Mouse (Mus musculus): Measurements from ENCODE around the gene Numbl. TPM values are rescaled to one million over a fixed set of nuclear protein-coding genes. Genes with fewer than 3 reads are reported as not detected.

The Numbl gene
- total RNA-seq, 2 experiments from 2014 or later: 4.4 TPM

- peak; percentile 67 to 83 for DNase-seq
- intact Hi-C loops (cut with DNase I): no loop called here
Observed at GRCm38 (mm10) chr7:27315958-27316357, 57.7 kb downstream of the Numbl start.

DNA sequence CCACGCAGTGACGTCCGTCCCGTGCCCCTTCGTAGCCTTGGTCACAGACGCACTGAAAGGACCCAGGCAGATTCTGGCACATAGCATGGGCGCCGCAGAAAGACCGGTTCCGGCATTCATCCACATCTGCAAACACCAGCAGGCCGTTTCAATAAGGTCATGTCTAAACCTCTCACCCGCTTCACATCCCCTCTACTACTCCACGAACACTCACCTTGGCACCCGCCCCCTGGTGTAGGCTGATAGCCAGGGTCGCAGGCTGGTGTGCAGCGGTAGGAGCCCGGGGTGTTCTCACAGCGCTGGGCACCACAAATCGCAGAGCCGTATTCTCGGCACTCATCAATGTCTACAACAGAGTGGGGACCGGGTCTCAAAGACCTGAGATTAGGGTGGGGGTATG is 61.2 kb downstream of the Numbl start:
- DNase-seq: no peak
- intact Hi-C loops (cut with DNase I): no loop called here

GRCm38 (mm10) chr7:27322291-27322690 is 64.1 kb downstream of the Numbl start:
- no peak for DNase-seq
- intact Hi-C loops (cut with DNase I): no loop called here

- intact Hi-C loops (cut with DNase I): no loop called here
- no peak for DNase-seq
Observed at GRCm38 (mm10) chr7:27323001-27323400, 64.8 kb downstream of the Numbl start.

DNA sequence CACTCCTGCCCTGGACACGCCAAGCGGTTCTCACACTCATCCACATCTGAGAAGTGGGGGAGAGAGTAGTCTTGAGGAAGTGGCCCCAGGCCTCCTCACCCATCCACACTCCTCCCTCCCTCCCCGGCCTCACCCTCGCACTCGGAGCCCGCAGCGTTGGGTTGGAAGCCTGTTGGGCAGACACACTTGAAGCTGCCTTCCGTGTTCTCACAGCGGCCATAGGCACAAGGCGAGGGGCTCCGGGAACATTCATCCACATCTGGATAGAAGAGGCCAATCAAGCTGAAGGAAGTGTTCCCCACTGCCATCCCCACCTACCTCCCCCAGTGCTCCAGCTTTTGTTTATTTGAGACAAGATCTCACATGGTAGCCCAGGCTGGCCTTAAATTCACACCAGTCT is 65.9 kb downstream of the Numbl start:
- intact Hi-C loops (cut with DNase I): no loop called here

DNA sequence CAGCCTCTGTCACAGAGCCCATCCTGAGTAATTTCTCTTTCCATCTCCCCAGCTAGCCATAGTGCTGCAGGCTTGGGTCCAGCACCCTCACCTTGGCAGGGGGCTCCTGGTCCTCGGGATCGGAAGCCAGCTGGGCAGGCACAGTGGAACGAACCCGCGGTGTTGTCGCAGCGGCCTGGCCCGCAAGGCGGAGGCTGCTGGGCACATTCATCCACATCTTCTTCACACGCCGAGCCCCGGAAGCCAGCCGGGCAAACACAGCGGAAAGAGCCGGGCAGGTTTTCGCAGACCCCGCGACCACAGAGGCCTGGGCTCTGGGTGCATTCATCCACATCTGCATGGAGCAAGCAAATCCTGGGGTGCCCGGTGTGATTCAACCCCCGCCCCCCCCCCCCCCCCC is 66.7 kb downstream of the Numbl start:
- DNase-seq: no peak
- intact Hi-C loops (cut with DNase I): no loop called here

More for the DNA sequence above, 65.9 kb downstream of the Numbl start:
- no peak for DNase-seq

DNA sequence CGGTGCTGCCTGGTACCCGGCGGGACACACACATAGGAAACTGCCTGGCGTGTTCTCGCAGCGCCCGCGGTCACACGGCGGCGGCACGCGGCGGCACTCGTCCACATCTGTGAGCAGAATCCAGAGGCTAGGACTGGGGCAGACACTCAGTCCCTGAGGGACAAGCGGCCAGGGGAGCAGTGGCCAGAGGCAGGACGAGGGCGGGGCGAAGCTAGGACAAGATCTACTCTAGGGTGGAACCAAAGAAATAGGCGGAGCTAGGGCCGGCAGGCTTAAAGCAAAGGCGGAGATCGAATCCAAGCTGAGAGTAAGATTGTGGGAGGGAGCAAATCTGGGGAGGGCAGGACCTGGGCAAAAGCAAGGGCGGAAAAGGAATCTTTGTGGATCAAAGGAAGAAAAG is 67.5 kb downstream of the Numbl start:
- peak; percentile 70 to 84 for DNase-seq
- intact Hi-C loops (cut with DNase I): no loop called here

GRCm38 (mm10) chr7:27326101-27326880 is 68.1 kb downstream of the Numbl start:
- intact Hi-C loops (cut with DNase I): no loop called here
- DNase-seq: peak; percentile 47 to 51

DNA sequence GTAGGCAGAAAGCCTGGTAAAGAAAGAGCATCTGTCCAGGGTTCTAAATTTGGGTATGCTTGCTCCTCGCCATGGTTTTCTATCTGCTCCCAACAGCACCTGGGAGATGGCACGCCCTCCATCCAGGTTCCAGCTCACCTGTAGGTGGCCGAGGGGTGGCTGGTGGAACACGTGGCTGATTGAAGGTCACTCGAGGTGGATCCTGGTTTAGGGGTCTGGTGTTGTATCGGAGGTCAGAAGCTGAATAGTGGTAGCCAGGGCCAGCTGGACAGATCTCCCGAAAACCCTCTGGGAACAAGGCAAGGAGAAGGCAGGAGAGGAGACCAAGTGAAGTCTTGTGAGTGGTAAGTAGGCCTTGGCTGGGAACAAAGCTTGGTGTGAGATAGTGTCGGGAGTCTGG is 69.3 kb downstream of the Numbl start:
- no peak for DNase-seq
- intact Hi-C loops (cut with DNase I): no loop called here

GRCm38 (mm10) chr7:27328161-27328560 is 69.9 kb downstream of the Numbl start:
- DNase-seq: no peak
- intact Hi-C loops (cut with DNase I): no loop called here

- DNase-seq: peak; percentile 79 to 80
- intact Hi-C loops (cut with DNase I): loop anchor here (1.0 kb wide), 1 partner anchor 26 kb away; no protein-coding TSS in a partner anchor
Observed at GRCm38 (mm10) chr7:27328648-27329047, 70.4 kb downstream of the Numbl start.

- peak; percentile 82 to 89 for DNase-seq
- intact Hi-C loops (cut with DNase I): loop anchor here (1.0 kb wide), 1 partner anchor 27 kb away; no protein-coding TSS in a partner anchor
Observed at GRCm38 (mm10) chr7:27329326-27329947, 71.2 kb downstream of the Numbl start.

GRCm38 (mm10) chr7:27329981-27330380 is 71.7 kb downstream of the Numbl start:
- DNase-seq: no peak
- intact Hi-C loops (cut with DNase I): loop anchor here (1.0 to 10.0 kb wide), 2 partner anchors 28 to 355 kb away; partner anchors contain the start of gene Zfp607b

- intact Hi-C loops (cut with DNase I): loop anchor here (10.0 kb wide), 1 partner anchor 354 kb away; the partner anchor contains the start of gene Zfp607b
- peak; percentile 91 to 94 for DNase-seq
Observed at GRCm38 (mm10) chr7:27330709-27331540, 72.7 kb downstream of the Numbl start.

DNA sequence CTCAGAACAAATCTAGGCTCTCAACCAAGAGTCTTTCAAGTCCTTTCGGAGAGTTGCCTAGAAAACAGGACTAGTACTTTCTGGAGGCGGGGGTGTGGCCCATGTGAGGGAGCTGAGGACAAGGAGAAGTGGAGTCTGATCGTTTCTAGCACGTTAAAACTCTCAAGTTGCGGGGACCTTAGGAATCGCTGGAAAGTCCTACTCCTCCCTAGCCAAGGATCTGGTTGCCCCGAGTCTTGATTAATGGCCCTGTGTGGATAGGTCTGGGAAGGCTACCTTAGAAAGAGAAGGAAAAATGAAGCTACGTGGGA is 73.3 kb downstream of the Numbl start:
- intact Hi-C loops (cut with DNase I): loop anchor here (10.0 kb wide), 1 partner anchor 353 kb away; the partner anchor contains the start of gene Zfp607b
- DNase-seq: peak in 1 of 2 experiments; percentile 41

Other genes with a start within 250 kb of the Numbl start
- not detected for gene Cyp2a12, start 229.4 kb upstream of the Numbl start, total RNA-seq (2021)
- gene Cyp2f2, start 138.5 kb upstream of the Numbl start, total RNA-seq (2021): under 1 TPM; 0.67 to 0.89 TPM
- gene Cyp2t4, start 104.7 kb upstream of the Numbl start, total RNA-seq (2021): not detected
- 100 to 1,000 TPM in 1 of 2 experiments, 10 to 100 TPM in 1; 99.1 to 112 TPM for gene Egln2, start 91.6 kb upstream of the Numbl start, total RNA-seq (2021)
- gene Rab4b, start 79.5 kb upstream of the Numbl start, total RNA-seq (2021): 1 to 10 TPM; 8.5 to 9.3 TPM
- not detected for gene Gm21983, start 77.3 kb upstream of the Numbl start, total RNA-seq (2021)
- gene Mia, start 77.3 kb upstream of the Numbl start, total RNA-seq (2021): under 1 TPM; 0.57 to 0.69 TPM
- gene BC024978, start 62.7 kb upstream of the Numbl start, total RNA-seq (2021): 10 to 100 TPM; 11.6 to 18.1 TPM
- gene Snrpa, start 62.2 kb upstream of the Numbl start, total RNA-seq (2021): 10 to 100 TPM; 29.9 to 32.9 TPM
- 1 to 10 TPM; 3.3 to 3.6 TPM for gene Itpkc, start 29.8 kb upstream of the Numbl start, total RNA-seq (2021)
- 1 to 10 TPM; 2.5 to 3.1 TPM for gene Coq8b, start 25.4 kb upstream of the Numbl start, total RNA-seq (2021)
- 10 to 100 TPM; 62.1 to 65.3 TPM for gene Ltbp4, start 79.3 kb downstream of the Numbl start, total RNA-seq (2021)
- gene Shkbp1, start 97.6 kb downstream of the Numbl start, total RNA-seq (2021): 1 to 10 TPM; 1.7 to 2.1 TPM
- gene Gm20479, start 99.0 kb downstream of the Numbl start, total RNA-seq (2021): not detected
- under 1 TPM in 1 of 2 experiments, not detected in 1; 0.03 TPM for gene Sptbn4, start 189.3 kb downstream of the Numbl start, total RNA-seq (2021)
- 10 to 100 TPM; 10.9 to 12.7 TPM for gene Blvrb, start 189.5 kb downstream of the Numbl start, total RNA-seq (2021)
- gene Sertad3, start 215.3 kb downstream of the Numbl start, total RNA-seq (2021): 1 to 10 TPM; 4.5 to 5.3 TPM
- 1 to 10 TPM; 7.1 to 8.8 TPM for gene Sertad1, start 228.5 kb downstream of the Numbl start, total RNA-seq (2021)
- 10 to 100 TPM in 1 of 2 experiments, 1 to 10 TPM in 1; 4.6 to 10.7 TPM for gene Prx, start 240.9 kb downstream of the Numbl start, total RNA-seq (2021)